Comparison of ENCODE assay signal across 5 mouse cellular contexts in the genomic region with DNA sequence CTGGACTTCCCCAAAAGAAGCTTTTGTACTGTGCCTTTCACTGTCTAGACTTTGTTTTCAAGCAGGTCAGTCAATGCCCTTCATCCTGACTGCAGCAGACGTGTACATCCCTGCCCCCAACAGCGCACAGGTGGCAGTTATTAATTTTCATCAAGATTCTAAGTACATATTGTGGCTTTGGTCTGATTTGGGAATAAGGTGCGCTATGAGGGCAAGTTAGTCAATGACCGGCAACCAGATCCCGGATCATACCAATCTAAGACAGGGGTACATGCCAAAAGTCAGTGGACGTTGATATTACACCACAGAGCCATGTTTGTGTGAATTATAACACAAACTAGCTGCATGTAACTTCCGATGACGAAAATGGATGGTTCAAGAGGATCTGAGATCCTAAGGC.
DNase-seq lines count a peak whose midpoint lies in the region; ATAC-seq lines count a peak whose summit lies in the region.
"Not testable (repeated sequence)": the region's sequence is repeated elsewhere in the genome, so short reads cannot be mapped to it uniquely, and the experiment has no call there.

No protein-coding gene starts in this region.

- WGBS in heart, embryonic 10.5 days: 87% methylated on average over 8 of the region's 8 CpGs
- WGBS in midbrain, embryonic 11.5 days: 85% methylated on average over 8 of the region's 8 CpGs

- H3K36me3 ChIP-seq in heart, embryonic 10.5 days; midbrain, embryonic 11.5 days (ENCODE audit: control insufficient read depth, insufficient read depth, low read length): not testable (repeated sequence)

- H3K9me3 ChIP-seq in heart, embryonic 10.5 days; midbrain, embryonic 11.5 days (ENCODE audit: control insufficient read depth, low read length): not testable (repeated sequence)

- not testable (repeated sequence) for ATAC-seq in midbrain, embryonic 11.5 days (ENCODE audit: low FRiP score)

- not testable (repeated sequence) for H3K27ac ChIP-seq in heart, embryonic 10.5 days; midbrain, embryonic 11.5 days (ENCODE audit: low read depth, low read length)

- not testable (repeated sequence) for H3K9ac ChIP-seq in midbrain, embryonic 11.5 days (ENCODE audit: low read length)

- not testable (repeated sequence) for H3K27me3 ChIP-seq in heart, embryonic 10.5 days (ENCODE audit: insufficient read depth, poor library complexity, severe bottlenecking); midbrain, embryonic 11.5 days (ENCODE audit: control insufficient read depth, insufficient read depth, low read length)

- DNase-seq in ES-CJ7 (ENCODE audit: low read depth, low spot score): peak; percentile 5
- peak; percentile 25 for DNase-seq in R1 (ENCODE audit: low read depth, low spot score)
- DNase-seq in heart, adult 11 months: peak; percentile 19
- peak; percentile 62 for DNase-seq in heart, embryonic 10.5 days (ENCODE audit: low spot score)
- peak; percentile 57 for DNase-seq in midbrain, embryonic 11.5 days (ENCODE audit: low spot score, missing footprints)

- not testable (repeated sequence) for H3K4me2 ChIP-seq in midbrain, embryonic 11.5 days

- H3K4me3 ChIP-seq in heart, embryonic 10.5 days; midbrain, embryonic 11.5 days (ENCODE audit: low read depth, low read length): not testable (repeated sequence)

- not testable (repeated sequence) for H3K4me1 ChIP-seq in heart, embryonic 10.5 days; midbrain, embryonic 11.5 days (ENCODE audit: control insufficient read depth, insufficient read depth, low read length)

Comparison
In these comparisons a context has a peak if more than half of its experiments do, and no peak if none do; other contexts are left out.
1. DNase-seq: peak in every context shown above with its lines; median percentile 62 in heart, embryonic 10.5 days; 57 in midbrain, embryonic 11.5 days; 25 in R1; 19 in heart, adult 11 months; 5 in ES-CJ7.